Mouse (Mus musculus) retina, adult 2 months (tissue): Measurements from ENCODE around the gene Adgrd1.

Experiments
- DNase-seq: peaks from one replicate; pipeline ENCODE4 v3.0.0-alpha.2; 2012; ENCODE audit warnings: low read depth, low spot score

The Adgrd1 gene

DNA sequence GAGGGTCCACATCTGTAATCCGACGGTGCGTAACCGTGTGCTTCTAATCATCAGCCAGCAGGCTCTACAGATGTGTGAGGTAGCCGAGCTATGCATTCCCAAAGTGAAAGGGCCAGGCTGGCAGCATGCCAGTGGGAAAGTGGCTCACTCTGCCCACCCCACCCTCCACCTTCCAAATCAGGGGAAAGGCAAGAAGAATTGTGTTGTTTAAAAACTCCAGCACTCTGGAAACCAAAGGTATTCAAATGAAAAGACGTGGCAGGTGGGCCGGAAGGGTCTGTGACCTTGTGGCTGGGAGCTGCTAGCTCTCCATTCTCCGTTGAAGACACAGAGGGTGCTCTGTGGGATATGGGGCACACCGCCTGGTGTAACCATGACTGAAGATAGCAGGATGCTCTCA lies 100.0 kb downstream of the Adgrd1 start:
- DNase-seq = no peak

DNA sequence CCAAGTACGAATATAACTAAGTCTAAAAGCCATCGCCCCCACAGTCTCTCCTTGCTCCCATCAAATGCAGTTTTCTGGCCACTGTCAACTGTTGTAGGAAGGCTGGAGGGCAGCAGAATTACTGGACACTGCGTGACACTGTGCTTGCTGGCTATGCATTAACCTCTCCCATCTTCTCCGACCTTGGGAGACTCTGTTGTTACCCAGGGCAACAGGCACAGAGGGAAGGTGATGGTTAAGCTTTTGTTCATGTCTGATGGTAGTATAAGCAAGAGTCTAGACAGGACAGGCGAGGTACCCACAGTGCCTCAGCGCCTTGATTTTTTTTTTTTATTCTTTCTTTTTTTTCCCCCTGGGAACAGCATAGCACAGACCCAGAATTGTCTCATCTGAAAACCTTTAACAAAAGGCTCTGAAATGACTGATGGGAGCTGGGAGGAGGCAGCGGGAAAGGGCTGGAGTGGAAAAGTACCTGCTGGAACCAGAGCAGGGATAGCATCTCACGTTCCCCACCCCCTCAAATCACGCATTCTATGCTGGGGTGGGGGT lies 100.5 kb downstream of the Adgrd1 start:
- DNase-seq = no peak

DNA sequence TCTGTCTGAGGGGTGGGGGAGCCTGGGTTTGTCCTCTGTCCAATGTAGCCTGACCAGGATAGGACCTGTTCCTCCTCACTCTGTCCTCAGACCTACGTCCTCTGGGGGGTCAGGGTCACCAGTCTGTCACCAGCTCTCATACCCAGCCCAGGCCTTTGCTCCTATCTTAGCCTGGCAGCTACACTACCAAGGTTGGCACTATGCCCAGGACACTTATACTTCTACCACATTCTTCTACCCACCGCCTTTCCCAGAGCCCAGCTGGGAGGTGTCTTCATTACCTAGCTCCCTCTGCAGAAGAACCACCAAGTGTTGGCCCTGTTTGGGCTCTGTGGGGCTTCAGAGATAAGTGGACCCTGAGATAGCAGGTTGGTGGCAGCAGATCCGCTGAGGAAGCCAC lies 103.6 kb downstream of the Adgrd1 start:
- DNase-seq = no peak

DNA sequence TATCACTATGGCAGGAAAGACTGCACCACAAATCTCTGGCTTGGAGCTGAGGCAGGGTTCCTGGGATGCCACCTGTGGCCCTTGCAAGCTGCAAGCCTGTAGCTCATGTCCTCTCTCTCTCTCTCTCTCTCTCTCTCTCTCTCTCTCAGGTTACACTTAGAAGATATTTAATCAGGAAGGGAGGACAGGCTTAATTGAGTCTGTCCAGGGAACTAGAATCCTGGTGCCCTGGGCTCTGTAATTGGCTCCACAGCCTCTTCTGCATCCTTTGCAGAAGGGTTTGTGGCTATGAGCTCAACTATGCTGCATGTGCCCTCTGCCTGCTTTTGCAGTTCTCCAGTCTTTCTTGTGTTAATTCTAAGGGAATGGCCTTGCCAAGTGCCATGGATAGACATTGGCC lies 111.7 kb downstream of the Adgrd1 start:
- DNase-seq = no peak

DNA sequence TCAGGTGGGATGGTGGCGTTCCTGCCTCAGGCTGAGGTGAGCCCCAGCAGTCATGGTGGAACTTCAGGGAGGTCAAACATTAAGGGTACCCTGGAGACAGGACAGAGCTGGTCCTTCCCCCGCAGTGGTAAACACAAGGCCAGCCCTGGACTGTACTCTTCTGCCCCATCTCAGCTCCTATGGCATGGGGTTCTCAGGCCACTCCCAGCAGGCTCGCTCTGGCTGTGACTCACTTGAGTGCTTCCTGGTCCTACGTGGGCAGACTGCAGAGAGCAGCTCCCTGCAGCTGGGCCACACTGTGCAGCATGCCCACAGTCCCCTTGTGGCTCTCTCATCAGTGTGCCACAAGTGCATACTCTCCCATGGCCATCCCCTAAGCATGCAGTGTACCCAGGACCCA lies 112.3 kb downstream of the Adgrd1 start:
- DNase-seq = no peak

DNA sequence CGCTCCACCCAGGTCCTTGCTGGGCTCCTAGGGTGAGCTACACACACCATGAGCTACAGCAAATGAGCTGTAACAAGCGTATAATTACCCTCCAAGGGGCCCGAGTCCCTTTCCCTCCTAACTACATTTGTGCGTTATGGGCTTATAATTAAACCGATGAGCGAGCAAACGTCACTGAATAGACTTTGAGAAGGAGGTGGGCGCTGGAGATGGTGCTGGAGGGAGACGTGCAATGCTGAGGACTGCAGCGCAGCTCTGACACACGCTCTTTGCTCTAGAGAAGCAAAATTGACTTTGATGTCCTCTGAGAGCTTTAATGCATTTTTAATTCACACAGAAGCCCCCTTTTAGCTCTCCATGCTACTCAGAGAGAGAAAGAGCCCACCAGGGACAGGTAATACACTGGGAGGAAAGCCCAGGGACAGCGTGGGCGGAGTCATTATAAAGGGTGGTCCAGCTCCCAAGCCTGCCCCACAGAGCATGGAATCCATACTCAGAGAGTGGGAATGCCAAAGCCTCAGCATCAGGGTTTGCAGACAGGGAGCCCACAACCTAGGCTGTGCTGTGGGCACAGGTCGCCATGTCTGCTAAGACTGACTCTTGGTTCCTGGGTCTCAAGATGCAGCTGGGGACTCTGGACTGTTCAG lies 115.0 kb downstream of the Adgrd1 start:
- no peak for DNase-seq

DNA sequence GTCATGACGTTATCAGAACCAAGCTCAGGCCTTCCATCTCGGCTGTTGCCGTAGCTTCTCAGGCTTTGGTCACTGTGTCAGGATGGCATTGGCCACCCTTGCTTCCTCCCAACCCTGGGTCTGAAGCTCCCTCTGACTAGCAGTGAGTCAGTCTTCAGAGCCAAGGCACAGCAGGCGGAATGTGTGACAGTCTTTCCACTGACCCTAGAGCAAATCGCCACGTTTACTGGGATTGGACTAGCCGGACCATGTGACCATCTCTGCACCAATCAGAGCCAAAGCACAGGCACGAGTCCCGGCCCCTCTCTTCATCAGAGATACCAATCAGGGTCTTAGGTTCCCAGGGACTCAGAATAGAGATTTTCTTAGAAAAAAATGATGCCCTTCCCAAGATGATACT lies 117.5 kb downstream of the Adgrd1 start:
- no peak for DNase-seq

DNA sequence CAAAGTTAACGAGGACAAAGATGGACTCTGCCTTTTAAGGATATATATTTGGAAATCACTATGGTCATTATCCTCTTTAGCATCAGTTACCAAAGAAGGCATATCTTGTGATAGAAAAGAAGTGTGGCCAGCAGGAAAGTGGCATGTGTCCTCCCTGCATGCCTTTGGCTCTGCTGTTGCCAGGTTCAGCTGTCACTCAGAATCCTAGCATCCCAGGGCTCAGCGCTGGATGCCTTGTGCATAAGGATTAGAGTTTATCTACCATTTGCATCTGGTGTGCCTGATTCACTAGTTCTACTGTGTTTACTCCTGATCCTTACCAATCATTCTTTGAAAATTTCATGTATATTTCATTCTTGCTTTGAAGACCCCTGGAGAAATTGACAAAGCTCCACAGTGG lies 119.5 kb downstream of the Adgrd1 start:
- no peak for DNase-seq

DNA sequence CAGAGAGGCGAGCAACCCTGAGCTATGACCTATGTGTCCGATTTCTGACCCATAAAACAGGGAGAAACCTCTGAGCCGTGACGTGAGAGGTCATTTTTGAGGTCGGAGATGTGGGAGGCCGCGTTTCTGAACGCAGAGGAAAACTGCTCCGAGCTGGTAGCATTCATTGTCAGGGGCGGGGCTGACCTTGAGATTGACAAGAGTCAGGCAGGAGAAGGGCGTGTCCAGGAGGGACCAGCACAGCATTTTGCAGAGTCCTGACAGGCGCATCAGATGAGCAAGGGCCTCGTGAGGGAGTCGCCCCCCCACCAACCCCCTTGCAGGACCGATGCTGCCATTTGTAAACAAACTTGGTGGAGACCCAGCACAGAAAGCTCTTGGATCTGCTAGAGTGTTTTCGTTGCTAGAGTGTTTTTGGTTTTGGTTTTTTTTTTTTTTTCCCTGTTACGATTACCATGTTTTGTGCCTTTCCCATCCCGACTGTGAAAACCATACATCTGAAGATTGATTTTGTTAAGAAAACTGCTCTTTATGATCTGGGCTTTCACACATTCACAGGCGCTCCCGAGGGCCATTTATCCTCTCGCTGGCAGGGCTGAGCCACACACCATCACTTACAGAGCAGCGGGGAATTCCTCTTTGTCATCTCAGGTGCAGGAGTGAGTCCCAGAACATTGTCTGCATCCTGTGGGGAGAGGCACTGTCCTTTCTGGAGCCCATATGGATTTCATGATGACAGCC lies 121.1 kb downstream of the Adgrd1 start:
- DNase-seq = no peak

DNA sequence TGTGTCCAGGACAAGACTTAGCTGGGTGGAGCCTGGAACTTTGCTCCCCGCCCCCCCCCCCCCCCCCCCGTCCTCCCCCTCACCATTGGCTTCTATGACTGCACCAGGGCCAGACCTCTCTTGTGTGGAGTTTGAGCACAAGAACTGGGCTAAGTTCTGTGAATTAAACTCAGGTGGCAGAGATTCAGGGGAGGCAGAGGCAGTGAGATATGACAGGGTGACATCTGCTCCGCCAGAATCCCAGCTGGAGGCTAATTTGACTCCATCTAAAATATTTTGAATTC lies 121.6 kb downstream of the Adgrd1 start:
- DNase-seq = no peak

DNA sequence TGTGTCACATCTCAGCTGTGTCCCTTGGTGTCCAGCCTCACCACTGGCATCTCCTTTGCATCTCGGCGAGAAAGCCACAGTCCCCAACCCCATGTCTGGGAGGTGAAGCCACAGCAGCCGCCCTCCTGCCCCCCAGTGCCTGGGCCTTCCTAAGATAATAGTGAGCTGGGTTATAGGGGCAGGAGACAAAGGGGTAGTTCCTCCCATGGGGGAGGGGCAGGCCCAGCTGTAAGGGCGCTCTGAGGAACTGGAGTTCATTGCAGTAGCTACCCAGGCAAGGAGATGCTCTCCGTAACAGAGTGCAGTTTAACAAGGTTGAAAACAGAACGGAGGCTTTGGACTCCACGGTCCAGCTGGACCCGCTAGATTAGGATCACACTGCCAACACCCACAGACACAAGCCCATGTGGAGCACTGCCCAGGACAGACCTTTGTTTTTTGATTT lies 122.0 kb downstream of the Adgrd1 start:
- DNase-seq = no peak

DNA sequence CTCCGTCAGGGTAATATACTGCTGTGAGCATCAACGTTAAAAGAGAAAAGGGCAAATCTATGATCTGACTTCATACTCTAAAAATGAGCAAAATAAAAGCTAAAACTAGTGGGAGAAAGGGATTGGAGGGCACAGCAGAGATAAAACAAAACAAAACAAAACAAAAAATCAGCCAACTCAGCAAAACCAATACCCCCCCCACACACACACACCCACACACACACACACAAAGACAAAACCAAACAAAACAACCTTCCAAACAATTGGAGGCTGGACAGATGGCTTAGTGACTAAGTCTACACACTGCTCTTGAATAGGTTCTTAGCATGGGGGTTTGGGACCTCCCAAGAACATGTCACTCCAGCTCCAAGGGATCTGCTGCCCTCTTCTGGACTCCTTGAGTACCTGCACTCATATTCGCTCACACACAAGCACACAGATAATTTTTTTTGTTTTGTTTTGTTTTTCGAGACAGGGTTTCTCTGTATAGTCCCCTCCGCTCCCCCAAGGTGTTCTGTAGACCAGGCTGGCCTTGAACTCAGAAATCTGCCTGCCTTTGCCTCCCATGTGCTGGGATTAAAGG lies 122.7 kb downstream of the Adgrd1 start:
- DNase-seq = no peak

DNA sequence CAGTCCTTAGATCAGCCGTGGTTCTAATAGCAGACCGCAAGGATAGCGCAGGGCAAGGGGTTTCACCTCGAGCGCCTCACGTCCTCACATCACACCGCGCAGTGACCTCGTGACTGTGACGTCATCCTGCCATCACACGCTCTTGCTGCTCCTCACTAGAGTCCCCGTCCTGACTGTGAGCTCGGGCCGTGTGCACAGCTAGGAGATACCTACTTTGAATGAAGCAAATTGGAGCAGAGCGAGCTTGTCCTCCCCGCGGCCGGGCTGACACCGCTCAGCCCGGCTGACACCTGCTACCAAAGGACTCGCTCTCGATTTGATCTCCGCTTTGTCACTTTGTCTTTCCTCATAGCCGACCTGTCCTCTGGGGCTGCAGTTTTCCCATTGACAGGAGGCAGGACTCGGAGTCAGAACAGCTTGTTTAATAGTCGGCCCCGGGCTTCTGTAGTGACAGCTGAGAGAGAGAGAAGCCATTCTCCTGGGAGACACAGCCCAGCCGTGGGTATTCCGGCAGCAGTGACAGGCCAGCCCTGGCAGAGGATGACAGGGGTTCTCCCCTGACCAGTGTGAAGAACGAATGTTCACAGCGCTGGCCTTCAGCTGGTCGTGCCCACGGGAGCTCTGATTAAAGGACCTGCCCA lies 129.4 kb downstream of the Adgrd1 start:
- no peak for DNase-seq

DNA sequence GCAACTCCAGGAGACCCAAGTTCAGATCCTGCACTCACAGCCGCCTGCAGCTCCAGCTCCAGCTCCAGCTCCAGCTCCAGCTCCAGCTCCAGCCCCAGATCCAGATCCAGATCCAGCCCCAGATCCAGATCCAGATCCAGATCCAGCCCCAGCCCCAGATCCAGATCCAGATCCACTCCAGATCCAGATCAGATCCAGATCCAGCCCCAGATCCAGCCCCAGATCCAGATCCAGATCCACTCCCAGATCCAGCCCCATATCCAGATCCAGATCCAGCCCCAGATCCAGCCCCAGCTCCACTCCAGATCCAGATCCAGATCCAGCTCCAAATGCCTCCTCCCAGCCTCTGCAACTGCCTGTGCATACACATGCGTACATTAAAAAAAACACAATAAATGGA lies 131.6 kb downstream of the Adgrd1 start:
- DNase-seq = no peak

DNA sequence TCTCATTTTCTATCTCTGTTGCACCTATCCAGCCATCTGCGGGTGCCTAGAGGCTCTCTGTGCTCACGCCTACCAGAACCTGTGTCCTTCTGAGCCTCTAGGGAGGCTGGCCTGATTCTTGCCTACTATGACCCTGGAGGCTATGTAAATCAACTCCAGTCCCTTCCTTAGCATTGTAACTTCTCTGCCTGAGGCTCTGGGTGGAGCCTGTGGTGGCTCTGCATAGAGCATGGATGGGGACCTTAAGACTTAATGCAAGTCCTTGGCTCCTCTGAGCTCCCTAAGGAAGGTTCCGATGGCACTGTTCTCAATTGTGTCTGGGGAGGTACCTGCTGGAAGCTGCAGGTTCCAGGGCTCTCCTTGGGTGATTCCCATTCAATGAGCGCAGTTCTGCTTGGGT lies 136.8 kb downstream of the Adgrd1 start:
- no peak for DNase-seq

DNA sequence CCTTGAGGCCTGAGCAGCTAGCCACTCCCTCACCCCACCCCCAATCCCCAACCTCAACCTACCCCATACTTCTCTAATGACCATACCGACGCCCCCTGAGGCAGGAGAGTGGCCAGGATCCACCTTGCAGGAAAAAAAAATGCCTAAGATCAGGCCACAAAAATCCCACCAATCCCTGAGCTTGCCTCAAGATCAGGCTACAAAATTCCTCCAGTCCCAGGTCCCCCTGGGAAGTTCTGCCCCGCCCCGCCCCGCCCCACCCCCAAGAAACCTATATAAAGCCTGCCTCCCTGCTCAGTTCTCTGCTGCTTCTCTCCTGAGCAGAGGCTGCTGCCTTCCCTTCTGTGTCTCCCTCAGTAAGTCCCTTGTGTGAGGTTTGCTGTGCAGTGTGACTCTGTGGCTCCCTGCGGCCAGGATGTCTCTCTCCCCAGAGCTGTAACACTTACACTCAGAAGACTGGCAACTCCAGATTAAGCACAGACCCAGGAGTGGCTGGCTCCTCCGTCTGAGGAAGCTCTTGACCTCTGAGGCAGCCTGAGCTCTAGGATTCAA lies 137.4 kb downstream of the Adgrd1 start:
- no peak for DNase-seq

DNA sequence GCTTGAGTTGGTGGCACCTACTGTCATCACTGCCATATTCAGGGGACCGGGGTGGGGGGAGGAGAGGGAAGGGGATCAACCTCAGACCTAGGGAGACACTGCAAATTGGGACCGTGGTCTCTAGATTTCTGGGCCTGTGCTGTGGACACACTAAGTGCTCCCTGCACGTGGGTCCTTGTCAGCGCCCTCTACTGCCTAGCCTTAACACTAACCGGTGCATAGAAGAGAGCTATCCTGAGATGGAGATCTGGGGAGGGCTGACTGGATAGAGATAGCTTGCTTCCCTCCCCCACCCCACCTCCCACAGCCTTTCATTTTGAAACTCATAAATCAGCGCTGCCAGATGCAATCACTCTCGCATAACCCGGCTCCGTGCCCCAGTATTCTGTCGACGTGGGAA lies 139.8 kb downstream of the Adgrd1 start:
- DNase-seq = no peak

DNA sequence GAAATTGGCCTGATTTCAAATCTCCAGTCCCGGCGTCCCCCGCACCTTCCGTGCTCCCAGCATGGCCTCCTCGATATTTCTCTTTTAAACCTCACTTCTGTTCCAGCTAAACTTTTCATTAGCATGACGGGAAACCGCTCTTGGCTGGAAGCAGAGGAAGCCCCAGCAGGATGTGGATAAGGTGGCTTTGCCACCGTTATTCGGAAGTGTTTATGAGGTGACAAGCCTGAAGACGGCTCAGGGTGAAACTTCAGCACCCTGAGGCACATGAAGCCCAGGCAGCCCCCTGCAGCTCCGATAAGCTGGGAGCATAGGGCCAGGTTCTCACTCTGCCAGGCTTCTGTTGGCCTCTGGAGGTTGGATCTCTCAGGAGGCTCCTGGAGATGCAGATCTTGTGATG lies 145.3 kb downstream of the Adgrd1 start:
- DNase-seq = no peak

DNA sequence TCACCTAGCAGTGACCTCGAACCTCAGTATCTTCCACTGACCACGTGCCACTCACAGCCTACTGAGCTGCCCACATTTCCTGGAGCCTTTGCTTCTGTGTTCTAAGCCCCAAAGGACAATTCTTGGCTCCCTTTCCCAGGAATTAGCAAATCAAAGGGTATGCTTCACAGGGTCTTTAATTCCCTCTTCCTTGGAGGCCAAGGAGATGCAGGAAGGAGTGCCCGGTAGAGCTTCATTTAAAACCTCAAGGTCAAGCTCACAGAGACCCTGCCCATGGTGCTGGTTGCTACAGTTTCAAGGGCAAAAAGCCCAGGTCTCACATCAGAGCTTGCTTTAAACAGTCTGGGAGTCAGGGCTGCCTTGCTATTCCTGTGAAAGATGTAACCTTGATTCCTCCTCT lies 145.7 kb downstream of the Adgrd1 start:
- DNase-seq = no peak

DNA sequence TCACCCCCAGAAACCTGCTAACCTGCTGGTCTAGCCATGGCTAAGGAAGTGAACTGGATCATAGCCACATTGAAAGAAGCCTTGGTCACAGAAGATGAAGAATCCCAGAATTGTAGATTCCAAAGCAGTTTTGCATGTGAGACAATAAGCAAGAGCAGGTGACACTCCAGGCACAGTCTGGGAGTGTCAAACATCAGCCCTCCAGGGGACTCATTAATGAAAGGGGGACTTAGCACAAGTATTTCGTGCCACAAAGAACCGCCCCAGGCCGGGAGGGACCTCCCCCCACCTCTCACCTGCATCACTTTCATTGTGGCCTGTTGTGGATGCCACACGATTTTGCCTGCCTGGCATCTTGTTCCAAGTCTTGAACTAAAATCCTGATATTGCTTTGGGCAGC lies 146.6 kb downstream of the Adgrd1 start:
- no peak for DNase-seq

DNA sequence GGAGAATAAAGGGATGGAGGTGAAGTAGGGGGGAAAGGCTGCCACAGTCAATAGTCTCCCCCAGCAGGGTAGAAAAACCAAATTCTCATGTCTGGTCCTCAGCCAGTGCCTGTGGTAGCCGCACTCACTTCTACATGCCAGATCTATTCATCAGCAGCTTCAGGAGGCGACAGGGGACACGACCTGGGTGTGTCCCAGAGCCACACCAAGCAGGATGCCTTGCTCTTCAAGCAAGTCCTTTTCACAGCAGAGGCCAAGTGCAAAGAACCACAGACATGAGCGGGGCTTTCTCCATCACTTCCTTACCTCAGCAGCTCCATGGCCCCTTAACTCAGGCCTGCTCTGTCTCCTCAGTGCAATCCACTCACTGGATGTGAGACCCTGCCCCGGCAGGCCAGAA lies 147.8 kb downstream of the Adgrd1 start:
- DNase-seq = no peak

DNA sequence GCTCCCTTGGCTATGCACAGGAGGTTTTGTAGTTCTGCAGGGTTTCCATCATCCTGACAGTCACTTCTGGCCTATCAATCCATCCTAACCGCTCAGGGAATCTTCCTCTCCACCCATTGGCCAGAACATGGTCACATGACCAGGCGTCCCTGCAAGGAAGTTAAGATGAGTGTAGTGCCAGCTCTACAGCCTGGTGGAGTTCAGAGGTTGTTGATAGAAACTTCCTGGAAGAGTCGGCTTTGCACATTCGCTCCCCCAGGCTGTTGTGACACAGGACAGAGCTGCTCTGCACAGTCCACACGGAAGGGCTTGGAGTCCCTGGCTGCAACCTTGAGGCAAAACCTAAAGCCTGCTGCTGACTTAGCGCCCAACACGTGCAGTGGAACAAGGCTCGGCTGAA lies 152.5 kb downstream of the Adgrd1 start:
- no peak for DNase-seq
